Mouse (Mus musculus): ENCODE results near the gene Cpeb3.
A peak's percentile ranks its signal among the peaks of the same experiment; 100 is the strongest.

Cpeb3 gene

GRCm38 (mm10) chr19:37078571-37078970 is 129.8 kb downstream of the Cpeb3 start:
- no peak for DNase-seq

GRCm38 (mm10) chr19:37078064-37078463 is 130.3 kb downstream of the Cpeb3 start:
- peak; percentile 51 to 56 for DNase-seq

GRCm38 (mm10) chr19:37077258-37077657 is 131.1 kb downstream of the Cpeb3 start:
- peak; percentile 63 to 73 for DNase-seq

GRCm38 (mm10) chr19:37076646-37077045 is 131.8 kb downstream of the Cpeb3 start:
- DNase-seq = no peak

- DNase-seq = no peak
Observed at GRCm38 (mm10) chr19:37076116-37076515, 132.3 kb downstream of the Cpeb3 start.

GRCm38 (mm10) chr19:37075690-37076089 is 132.7 kb downstream of the Cpeb3 start:
- no peak for DNase-seq

GRCm38 (mm10) chr19:37074726-37075125 is 133.7 kb downstream of the Cpeb3 start:
- DNase-seq = no peak

- no peak for DNase-seq
Observed at GRCm38 (mm10) chr19:37074276-37074675, 134.1 kb downstream of the Cpeb3 start.

GRCm38 (mm10) chr19:37072871-37073629 is 135.4 kb downstream of the Cpeb3 start:
- DNase-seq = no peak

GRCm38 (mm10) chr19:37069243-37069642 is 139.2 kb downstream of the Cpeb3 start:
- DNase-seq = no peak

- no peak for DNase-seq
Observed at GRCm38 (mm10) chr19:37060078-37060477, 148.3 kb downstream of the Cpeb3 start.

GRCm38 (mm10) chr19:37059623-37060022 is 148.8 kb downstream of the Cpeb3 start:
- DNase-seq = peak; percentile 45 to 52

GRCm38 (mm10) chr19:37057161-37057905 is 151.1 kb downstream of the Cpeb3 start:
- no peak for DNase-seq

- no peak for DNase-seq
Observed at GRCm38 (mm10) chr19:37055976-37056556, 152.3 kb downstream of the Cpeb3 start.

GRCm38 (mm10) chr19:37050643-37051345 is 157.6 kb downstream of the Cpeb3 start:
- peak; percentile 82 to 85 for DNase-seq

- no peak for DNase-seq
Observed at GRCm38 (mm10) chr19:37048507-37048906, 159.9 kb downstream of the Cpeb3 start.

GRCm38 (mm10) chr19:37044431-37044830 is 164.0 kb downstream of the Cpeb3 start:
- DNase-seq = no peak

- no peak for DNase-seq
Observed at GRCm38 (mm10) chr19:37040906-37041305, 167.5 kb downstream of the Cpeb3 start.

- DNase-seq = no peak
Observed at GRCm38 (mm10) chr19:37032364-37032763, 176.0 kb downstream of the Cpeb3 start.

- peak in 1 of 2 experiments; percentile 51 for DNase-seq
Observed at GRCm38 (mm10) chr19:37031446-37031845, 177.0 kb downstream of the Cpeb3 start.

- no peak for DNase-seq
Observed at GRCm38 (mm10) chr19:37029771-37030170, 178.6 kb downstream of the Cpeb3 start.

- DNase-seq = no peak
Observed at GRCm38 (mm10) chr19:37026408-37026807, 182.0 kb downstream of the Cpeb3 start.

GRCm38 (mm10) chr19:37025839-37026319 is 182.5 kb downstream of the Cpeb3 start:
- peak; percentile 50 to 54 for DNase-seq

Data from cerebellum, postnatal 14 days (tissue).